Mouse (Mus musculus) liver, embryonic 14.5 days (tissue): Measurements from ENCODE around the gene Nhs. TPM values are rescaled to one million over a fixed set of nuclear protein-coding genes. Genes with fewer than 3 reads are reported as not detected.

Experiments used
- ATAC-seq: fragments of 200-750 bp; cut with Nextera tagmentation; 2 replicates; pipeline ENCODE4 v1.8.0; 2017; ENCODE audit warnings: moderate number of reproducible peaks, mild to moderate bottlenecking, moderate library complexity; ENCODE audit not compliant: insufficient read depth
- DNase-seq, 3 experiments: peaks; one replicate each; pipeline ENCODE4 v3.0.0-alpha.2; 2012 to 2013; ENCODE audit warnings: low read depth in 3 of 3, low spot score in 3 of 3
- H3K27ac ChIP-seq: fragments of 300-500 bp; sonication (generic); 2 replicates; pipeline ENCODE4 v1.5.1; 2014; ENCODE audit warnings: moderate library complexity, mild to moderate bottlenecking, control low read depth, inconsistent platforms
- H3K27me3 ChIP-seq: fragments of 300-500 bp; sonication (generic); 2 replicates; pipeline ENCODE4 v1.6.1; 2014; ENCODE audit warnings: mild to moderate bottlenecking, low read length, moderate library complexity; ENCODE audit not compliant: control insufficient read depth, insufficient read depth
- H3K36me3 ChIP-seq: fragments of 300-500 bp; sonication (generic); replicated peaks from 2 replicates; pipeline ENCODE4 v1.6.1; 2014; ENCODE audit warnings: low read depth; ENCODE audit not compliant: control insufficient read depth, insufficient read depth
- H3K4me1 ChIP-seq, 2 experiments: fragments of 200-500 bp in 1 of 2; fragments of 300-500 bp in 1 of 2; sonication (generic) in 1 of 2; replicated peaks; 2 replicates each; pipeline ENCODE4 v1.6.1; 2012 to 2014; ENCODE audit warnings: antibody characterized with exemption in 1 of 2, inconsistent platforms in 1 of 2, low read length in 1 of 2; ENCODE audit not compliant: control insufficient read depth in 2 of 2, insufficient read depth in 2 of 2
- H3K4me2 ChIP-seq: fragments of 300-500 bp; sonication (generic); 2 replicates; pipeline ENCODE4 v1.6.1; 2014; ENCODE audit warnings: low read depth, mild to moderate bottlenecking, control low read depth, moderate library complexity
- H3K4me3 ChIP-seq, 2 experiments: fragments of 200-500 bp in 1 of 2; fragments of 300-500 bp in 1 of 2; sonication (generic) in 1 of 2; 2 replicates each; pipeline ENCODE4 v1.5.1; 2012 to 2014; ENCODE audit warnings: low read depth in 2 of 2, low read length in 2 of 2, mild to moderate bottlenecking in 2 of 2, control low read depth in 1 of 2, inconsistent platforms in 1 of 2, moderate library complexity in 1 of 2; ENCODE audit not compliant: insufficient read depth in 1 of 2
- H3K9ac ChIP-seq: fragments of 300-500 bp; sonication (generic); replicated peaks from 2 replicates; pipeline ENCODE4 v1.6.1; 2014; ENCODE audit warnings: mild to moderate bottlenecking, control low read depth, moderate library complexity
- H3K9me3 ChIP-seq: fragments of 300-500 bp; sonication (generic); 2 replicates; pipeline ENCODE4 v1.6.1; 2016; ENCODE audit warnings: low read length, mixed read lengths; ENCODE audit not compliant: control insufficient read depth
- CTCF ChIP-seq: IDR thresholded peaks from 2 replicates; pipeline ENCODE4 v1.5.1; 2016; ENCODE audit warnings: antibody characterized with exemption, low read depth, control low read depth
- EP300 ChIP-seq: IDR thresholded peaks from 2 replicates; pipeline ENCODE4 v1.6.1; 2016; ENCODE audit warnings: antibody characterized with exemption, low read depth
- WGBS: fragments of 180-500 bp; shearing (Covaris S2); extraction: QIAGEN DNeasy Blood & Tissue Kit; methylation state at CpG from one replicate; pipeline ENCODE4 v1.1.7; 2014; ENCODE audit not compliant: insufficient replicate concordance; 5-methylcytosine and 5-hydroxymethylcytosine counted together
- polyA plus RNA-seq, 2 experiments: library from polyadenylated mRNA; depleted of rRNA in 1 of 2; stranded (reverse) in 1 of 2; unstranded in 1 of 2; fragments of >200 nt; fragmentation: Nextera tagmentation in 1 of 2; extraction: Ambion mirVana in 1 of 2; gene quantifications; 2 replicates each; pipeline versions ENCODE4 v1.2.1 to v1.2.3; 2012 to 2014

Nhs gene
- polyA plus RNA-seq, 2 experiments: 0.04 to 0.06 TPM

GRCm38 (mm10) chrX:162137807-162138206 is 21.7 kb downstream of the Nhs start:
- ATAC-seq: no peak
- 38% methylated on average over 2 of the region's 2 CpGs for WGBS

GRCm38 (mm10) chrX:162113257-162113656 is 46.3 kb downstream of the Nhs start:
- Histone ChIP-seq H3K4me2 (no peak overlapping the region), H3K9me3 (no peaks in the 10 kb centered on the region), H3K27me3 (no peaks in the 10 kb centered on the region), H3K4me1 (no peaks in the 10 kb centered on the region), H3K27ac (no peak overlapping the region), H3K9ac (no peak overlapping the region), H3K36me3 (no peaks in the 10 kb centered on the region), H3K4me3 (no peak overlapping the region)
- TF ChIP-seq EP300: no peak
- no peak for TF ChIP-seq CTCF
- WGBS: 50% methylated on average over 5 of the region's 5 CpGs
- DNase-seq (no peak), ATAC-seq (no peak)

More at GRCm38 (mm10) chrX:162137807-162138206, 21.7 kb downstream of the Nhs start:
- no peak for DNase-seq
- Histone ChIP-seq H3K9ac (no peak overlapping the region), H3K27ac (no peak overlapping the region), H3K27me3 (no peaks in the 10 kb centered on the region; the same call in 1 of the 2 replicates), H3K4me3 (no peak overlapping the region), H3K4me2 (no peak overlapping the region), H3K36me3 (no peaks in the 10 kb centered on the region), H3K9me3 (no peaks in the 10 kb centered on the region), H3K4me1 (no peaks in the 10 kb centered on the region)
- TF ChIP-seq EP300 (no peak), CTCF (no peak)

GRCm38 (mm10) chrX:162102802-162103434 is 56.6 kb downstream of the Nhs start:
- TF ChIP-seq EP300 (no peak), CTCF (no peak)
- no peak for DNase-seq

GRCm38 (mm10) chrX:162098364-162098763 is 61.2 kb downstream of the Nhs start:
- H3K4me3 ChIP-seq: no peak overlapping the region
- H3K4me1 ChIP-seq: no peaks in the 10 kb centered on the region
- H3K27ac ChIP-seq: no peak overlapping the region
- no peaks in the 10 kb centered on the region; the same call in 1 of the 2 replicates for H3K27me3 ChIP-seq
- no peak overlapping the region for H3K9ac ChIP-seq
- H3K36me3 ChIP-seq: no peaks in the 10 kb centered on the region
- H3K4me2 ChIP-seq: no peak overlapping the region
- H3K9me3 ChIP-seq: no peaks in the 10 kb centered on the region
- 39% methylated on average over 4 of the region's 4 CpGs for WGBS
- DNase-seq (no peak), ATAC-seq (no peak)
- no peak for TF ChIP-seq EP300
- no peak for TF ChIP-seq CTCF

More at GRCm38 (mm10) chrX:162102802-162103434, 56.6 kb downstream of the Nhs start:
- H3K27ac ChIP-seq: no peak overlapping the region
- H3K4me1 ChIP-seq: no peaks in the 10 kb centered on the region
- no peak overlapping the region for H3K4me2 ChIP-seq
- H3K4me3 ChIP-seq: no peak overlapping the region
- H3K27me3 ChIP-seq: no peaks in the 10 kb centered on the region; the same call in 1 of the 2 replicates
- H3K9me3 ChIP-seq: no peaks in the 10 kb centered on the region
- ATAC-seq: no peak
- 48% methylated on average over 3 of the region's 3 CpGs for WGBS
- no peaks in the 10 kb centered on the region for H3K36me3 ChIP-seq
- no peak overlapping the region for H3K9ac ChIP-seq

GRCm38 (mm10) chrX:162087291-162087690 is 72.2 kb downstream of the Nhs start:
- Histone ChIP-seq H3K36me3 (no peaks in the 10 kb centered on the region), H3K27ac (no peak overlapping the region), H3K4me1 (no peaks in the 10 kb centered on the region), H3K4me3 (no peak overlapping the region), H3K4me2 (no peak overlapping the region), H3K27me3 (no peaks in the 10 kb centered on the region), H3K9me3 (no peaks in the 10 kb centered on the region), H3K9ac (no peak overlapping the region)
- 60% methylated on average over 4 of the region's 4 CpGs for WGBS
- TF ChIP-seq CTCF (no peak), EP300 (no peak)
- DNase-seq: no peak
- no peak for ATAC-seq
